Mouse (Mus musculus): ENCODE results near the gene Mtus2.
A peak's percentile ranks its signal among the peaks of the same experiment; 100 is the strongest.
"Not testable (repeated sequence)": the region's sequence is repeated elsewhere in the genome, so short reads cannot be mapped to it uniquely, and the experiment has no call there.

The Mtus2 gene

GRCm38 (mm10) chr5:147956821-147957564 is at the start of gene Mtus2:
Gene Mtus2 (plus strand): TSS chr5:147957320.
- peak; percentile 19 to 24 for DNase-seq (ENCODE audit: low spot score in 2 of 2)

DNA sequence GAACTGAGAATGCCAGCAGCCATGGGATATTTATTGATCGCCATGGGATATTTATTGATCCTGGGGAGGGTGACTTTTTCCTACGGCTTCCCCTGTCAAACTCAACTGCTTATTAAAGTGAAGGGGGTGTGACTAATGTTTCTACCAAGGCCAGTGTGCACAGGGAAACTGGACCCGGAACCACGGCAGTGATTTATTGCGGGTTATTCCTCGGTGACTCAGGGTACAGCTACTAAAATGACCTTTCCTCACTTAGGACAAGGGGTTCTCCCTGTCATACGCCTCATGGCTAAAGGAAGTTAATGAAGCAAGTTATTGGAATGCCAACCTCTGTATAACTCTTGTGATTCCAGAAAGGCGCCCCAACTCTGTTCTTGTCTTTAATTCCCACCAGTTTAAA is 49.3 kb upstream of the Mtus2 start:
- DNase-seq (ENCODE audit: low spot score in 2 of 2), result no peak

GRCm38 (mm10) chr5:147910807-147911509 is 46.2 kb upstream of the Mtus2 start:
- no peak for DNase-seq (ENCODE audit: low spot score in 2 of 2)

DNA sequence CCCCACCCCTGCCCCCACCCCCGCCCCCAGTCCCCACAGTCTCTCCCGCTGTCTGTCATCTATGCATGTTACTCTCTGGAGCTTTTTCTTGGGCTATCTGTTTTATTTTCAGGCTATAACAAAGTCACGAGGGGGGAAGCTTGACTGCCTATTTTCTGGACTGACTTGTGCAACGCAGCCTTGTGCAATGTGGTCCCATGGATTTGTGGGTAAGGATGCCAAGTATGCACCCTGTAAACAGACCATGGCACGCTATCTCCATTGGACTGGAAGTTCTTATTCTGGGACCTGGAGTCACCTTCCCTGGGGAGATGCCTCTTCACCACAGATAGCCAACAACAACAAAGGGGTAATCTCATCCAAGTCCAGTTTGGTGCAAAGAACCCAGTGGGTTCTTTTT is 45.4 kb upstream of the Mtus2 start:
- no peak for DNase-seq (ENCODE audit: low spot score in 2 of 2)

DNA sequence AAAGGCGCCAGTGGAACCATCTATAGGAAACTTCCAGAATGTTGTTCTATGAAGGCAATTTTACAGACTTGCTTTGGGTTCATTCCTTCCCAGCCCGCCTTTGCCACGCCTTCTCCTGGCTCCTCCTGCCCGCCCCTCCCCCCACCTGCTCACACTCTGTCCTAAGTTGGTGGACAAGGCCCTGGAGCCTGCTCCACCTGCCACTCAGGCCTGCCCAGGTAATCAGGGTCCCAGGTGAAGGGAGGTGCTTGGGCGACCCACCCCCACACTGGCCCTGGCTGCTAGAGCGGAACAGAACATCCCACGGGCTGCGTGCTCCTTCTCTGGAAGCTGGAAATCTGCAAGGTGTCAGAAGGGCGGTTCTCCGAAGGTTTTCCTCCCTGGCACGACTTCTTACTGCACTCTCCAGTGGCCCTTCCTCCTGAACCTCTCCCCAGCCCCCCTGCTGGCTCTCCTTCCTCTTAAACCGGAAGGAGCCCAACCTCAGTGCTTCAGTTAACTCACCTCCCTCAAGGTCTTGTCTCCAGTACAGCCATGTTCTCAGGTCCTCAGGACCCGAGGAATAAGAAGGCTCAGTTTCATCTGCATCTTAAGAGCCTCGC is 43.8 kb upstream of the Mtus2 start:
- DNase-seq (ENCODE audit: low spot score in 2 of 2), result no peak

DNA sequence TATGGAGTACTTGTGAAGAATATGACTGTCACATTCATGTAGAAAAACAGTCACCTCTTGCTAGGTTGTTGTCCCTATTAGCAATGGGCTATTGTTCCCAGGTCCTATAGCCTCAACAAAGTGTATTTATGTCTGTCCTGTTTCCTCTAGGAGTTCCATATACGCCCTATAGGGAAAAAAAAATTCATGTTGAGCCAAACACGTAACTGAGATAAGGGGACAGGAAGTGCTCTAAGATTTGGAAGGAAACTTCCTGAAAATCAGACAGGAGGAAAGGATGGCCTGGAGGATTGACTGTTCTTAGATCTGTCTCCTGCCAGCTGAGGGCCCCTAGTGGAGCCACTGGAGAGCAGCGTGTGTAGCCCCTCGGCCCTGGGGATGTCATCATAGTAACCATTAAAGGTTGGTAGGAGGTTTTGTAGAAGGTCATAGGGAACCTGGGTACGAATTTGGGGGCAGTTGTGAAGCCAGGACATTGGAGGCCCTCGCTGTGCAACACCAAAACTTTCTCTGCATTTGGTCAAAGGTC is 42.0 kb upstream of the Mtus2 start:
- DNase-seq (ENCODE audit: low spot score in 2 of 2), result no peak

DNA sequence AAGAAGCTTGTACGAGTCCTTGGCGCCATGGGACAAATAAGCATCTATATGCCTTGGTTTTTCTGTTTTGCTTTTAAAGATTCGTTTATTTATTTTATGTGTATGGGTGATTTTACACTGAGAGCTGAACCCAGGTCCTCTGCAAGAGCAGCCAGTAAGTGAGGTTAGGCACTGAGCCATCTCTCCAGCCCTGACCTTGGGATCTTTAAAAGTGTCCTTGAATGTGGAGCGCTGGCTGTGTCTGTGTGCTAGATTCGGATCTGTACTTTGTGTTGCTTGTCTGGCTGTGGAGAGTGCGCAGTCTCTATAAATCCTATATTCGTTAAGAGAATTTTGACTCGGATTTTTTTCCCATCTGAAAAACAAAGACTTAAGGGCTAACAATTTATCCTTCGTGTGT is 40.9 kb upstream of the Mtus2 start:
- DNase-seq (ENCODE audit: low spot score in 2 of 2), result no peak

DNA sequence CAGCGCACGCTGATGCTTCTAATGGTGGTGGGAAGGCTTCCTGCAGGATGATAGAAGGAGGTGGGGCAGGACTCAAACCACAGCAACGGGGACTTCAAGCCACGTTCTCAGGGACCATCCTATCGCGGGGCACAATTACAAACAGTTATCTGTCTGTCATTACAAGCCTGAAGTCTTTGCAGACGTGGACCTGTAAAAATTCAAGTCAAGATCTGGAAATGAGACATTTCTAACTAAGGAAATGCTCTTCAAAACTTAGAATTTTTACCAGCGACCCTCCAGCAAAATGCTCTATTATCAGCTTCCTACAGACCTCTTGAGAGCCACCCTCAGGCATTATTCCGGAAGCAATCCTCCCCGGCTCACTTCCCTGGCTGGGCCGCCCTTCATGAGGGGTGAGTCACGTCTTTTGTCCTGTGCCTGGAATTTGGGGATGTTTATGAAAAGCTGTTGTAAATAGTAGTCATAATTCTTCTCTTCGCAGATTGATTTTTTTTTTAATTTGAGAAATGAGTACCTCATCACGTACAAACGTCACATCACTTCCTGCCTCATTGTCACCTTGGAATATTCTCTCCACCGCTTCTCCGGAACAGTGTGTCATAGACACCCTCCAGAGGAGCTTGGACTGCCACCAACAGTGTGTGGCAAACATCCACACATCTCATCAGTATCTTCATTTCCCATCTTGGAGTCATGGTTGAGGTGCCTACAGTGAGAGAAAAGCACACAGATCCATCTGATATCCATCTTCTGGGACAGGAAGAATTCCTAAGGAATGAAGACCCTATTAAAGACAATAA is 38.9 kb upstream of the Mtus2 start:
- no peak for DNase-seq (ENCODE audit: low spot score in 2 of 2)

DNA sequence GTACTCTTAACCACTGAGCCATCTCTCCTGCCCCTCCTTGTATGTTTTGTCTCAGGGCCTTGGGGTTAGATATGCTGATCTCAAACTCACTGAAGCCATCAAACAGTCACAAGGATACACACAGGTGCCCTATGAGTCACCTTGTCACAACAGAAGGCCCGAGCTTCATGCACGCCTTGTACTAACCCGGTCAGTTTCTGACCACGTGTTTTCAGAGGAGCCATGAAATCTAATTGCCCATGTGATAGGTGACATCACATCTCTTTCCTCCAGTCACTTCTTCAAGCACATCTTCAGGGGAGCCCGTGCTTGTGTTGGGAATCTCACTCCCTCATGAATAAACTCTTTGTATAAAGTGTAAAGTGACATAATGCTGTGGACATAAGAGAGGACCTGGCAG is 32.5 kb upstream of the Mtus2 start:
- DNase-seq (ENCODE audit: low spot score in 2 of 2), result no peak

- no peak for DNase-seq (ENCODE audit: low spot score in 2 of 2)
These were observed 31.1 kb upstream of the Mtus2 start for GRCm38 (mm10) chr5:147925935-147926604.

- DNase-seq (ENCODE audit: low spot score in 2 of 2), result no peak
These were observed 28.2 kb upstream of the Mtus2 start for GRCm38 (mm10) chr5:147928668-147929497.

GRCm38 (mm10) chr5:147935096-147935495 is 22.0 kb upstream of the Mtus2 start:
- no peak for DNase-seq (ENCODE audit: low spot score in 2 of 2)

GRCm38 (mm10) chr5:147939226-147939625 is 17.9 kb upstream of the Mtus2 start:
- DNase-seq (ENCODE audit: low spot score in 2 of 2), result no peak

- no peak for DNase-seq (ENCODE audit: low spot score in 2 of 2)
These were observed 12.0 kb upstream of the Mtus2 start for GRCm38 (mm10) chr5:147945000-147945666.

GRCm38 (mm10) chr5:147949881-147950280 is 7.2 kb upstream of the Mtus2 start:
- DNase-seq (ENCODE audit: low spot score in 2 of 2), result no peak

DNA sequence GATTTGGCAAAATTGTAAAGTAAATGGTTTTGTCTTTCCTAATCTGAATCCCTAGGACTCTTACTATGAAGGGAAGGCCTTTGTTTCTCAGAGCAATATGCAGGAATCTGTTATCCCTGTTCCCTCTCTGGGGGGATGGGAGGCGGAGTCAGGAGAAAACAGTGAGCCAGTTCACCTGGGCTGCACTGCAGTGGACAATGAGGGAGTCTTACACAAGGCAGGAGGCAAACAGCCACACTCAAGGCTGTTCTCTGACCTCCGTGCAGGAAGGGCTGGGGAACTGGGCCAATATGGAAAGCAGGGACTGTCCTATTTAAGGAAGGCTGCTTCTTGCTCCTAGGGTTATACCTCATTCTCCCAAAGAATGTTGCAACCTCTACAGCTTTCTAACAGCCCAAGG is 5.4 kb upstream of the Mtus2 start:
- DNase-seq (ENCODE audit: low spot score in 2 of 2), result no peak

GRCm38 (mm10) chr5:147953181-147953580 is 3.9 kb upstream of the Mtus2 start:
- DNase-seq (ENCODE audit: low spot score in 2 of 2), result not testable (repeated sequence)

DNA sequence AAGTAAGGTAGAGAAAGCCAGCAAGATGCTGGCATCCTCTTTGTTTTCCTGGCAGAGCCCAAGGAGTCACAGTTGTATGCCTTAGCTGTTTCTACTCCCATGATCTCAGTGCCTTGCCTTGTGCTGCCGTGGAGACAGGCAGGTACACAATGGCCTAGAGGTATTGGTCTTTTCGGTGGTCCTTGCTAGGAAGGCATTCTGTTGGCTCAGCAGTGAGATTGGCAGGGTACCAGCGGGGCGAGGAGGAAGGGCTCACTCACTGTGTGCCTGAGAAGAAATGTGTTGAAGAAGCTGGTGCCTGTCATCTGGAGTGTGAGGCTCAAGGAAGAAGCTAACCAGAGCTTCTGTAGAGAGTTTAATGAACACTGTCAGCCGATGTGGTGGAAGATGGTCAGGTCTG is 1.4 kb upstream of the Mtus2 start:
- no peak for DNase-seq (ENCODE audit: low spot score in 2 of 2)

- DNase-seq (ENCODE audit: low spot score in 2 of 2), result no peak
These were observed 699 bp upstream of the Mtus2 start for GRCm38 (mm10) chr5:147956421-147956820.

Measured in spleen, postnatal 36 days (tissue).